Mouse (Mus musculus) monocyte, adult 5-6 weeks (primary cell): ENCODE results near the gene Srp9. TPM values are rescaled to one million over a fixed set of nuclear protein-coding genes. Genes with fewer than 3 reads are reported as not detected.

Source experiments
- total RNA-seq: library from RNA; stranded (forward); fragments of 200-1000, 200-491, 200-594 nt; gene quantifications from 3 replicates; pipeline ENCODE4 v1.2.3, GENCODE M21; 2017

Srp9 gene
- total RNA-seq, 1 experiment from 2014 or later: 147 TPM

Other genes with a start within 250 kb of the Srp9 start
- 0.11 to 0.39 TPM in 2 of 3 replicates, not detected in the other for gene Enah, start 104.7 kb upstream of the Srp9 start, total RNA-seq
- gene Vmn1r1, start 39.7 kb downstream of the Srp9 start, total RNA-seq: not detected in 3 replicates
- 126 to 162 TPM (median 142 TPM) in 3 replicates for gene Degs1, start 158.1 kb downstream of the Srp9 start, total RNA-seq
- gene Fbxo28, start 216.9 kb downstream of the Srp9 start, total RNA-seq: 35.3 to 43.4 TPM (median 37.8 TPM) in 3 replicates